Mouse (Mus musculus) hematopoietic multipotent progenitor cell, adult 10-12 weeks (in vitro differentiated cells): ENCODE measurements around the gene Ndp. TPM values are rescaled to one million over a fixed set of nuclear protein-coding genes. Genes with fewer than 3 reads are reported as not detected.

Experiments
- polyA plus RNA-seq: library from polyadenylated mRNA; stranded (reverse); fragments of >175 nt; gene quantifications from 2 replicates; pipeline ENCODE4 v1.2.3, GENCODE M21; 2012; ENCODE audit warnings: low replicate concordance

The Ndp gene
- not detected in 2 replicates for polyA plus RNA-seq

GRCm38 (mm10) chrX:16911241-16911873 is at the start of gene Ndp:
Gene Ndp (minus strand): TSS chrX:16911774.

Other genes with a start within 250 kb of the Ndp start
- 0.18 and 0.24 TPM in 2 replicates for gene Maob, start 94.4 kb downstream of the Ndp start, polyA plus RNA-seq